Mouse (Mus musculus): Measurements from ENCODE around the gene Grap2.

- TF ChIP-seq POLR2A (IDR thresholded peaks at IDR 0.05; ENCODE audit: insufficient read length, low read depth): no peak
- no peak for TF ChIP-seq E2F4 (IDR thresholded peaks at IDR 0.05; ENCODE audit: insufficient read depth)
- TF ChIP-seq CEBPB (IDR thresholded peaks at IDR 0.05; ENCODE audit: insufficient read depth, poor library complexity, severe bottlenecking): no peak
- TF ChIP-seq REST (IDR thresholded peaks at IDR 0.05; ENCODE audit: insufficient read depth, insufficient read length): no peak
- TF ChIP-seq POLR2AphosphoS2 (IDR thresholded peaks at IDR 0.05; ENCODE audit: insufficient read length, low read depth): no peak
- TF ChIP-seq TCF12 (IDR thresholded peaks at IDR 0.05; ENCODE audit: insufficient read depth, poor library complexity, severe bottlenecking): no peak
These were observed 42.2 kb upstream of the Grap2 start for GRCm38 (mm10) chr15:80529955-80530869.

Data from myocyte (in vitro differentiated cells).